Mouse (Mus musculus) hindbrain, embryonic 16.5 days (tissue): ENCODE results near the gene Wnt3. TPM values are rescaled to one million over a fixed set of nuclear protein-coding genes. Genes with fewer than 3 reads are reported as not detected.

ENCODE experiments used
- ATAC-seq: fragments of 200-750 bp; cut with Nextera tagmentation; 2 replicates; pipeline ENCODE4 v1.8.0; 2017; ENCODE audit warnings: moderate TSS enrichment, moderate library complexity
- H3K27ac ChIP-seq: fragments of 300-500 bp; sonication (generic); 2 replicates; pipeline ENCODE4 v1.5.1; 2014; ENCODE audit warnings: low read depth, mild to moderate bottlenecking, control low read depth, low read length, moderate library complexity
- H3K27me3 ChIP-seq: fragments of 300-500 bp; sonication (generic); replicated peaks from 2 replicates; pipeline ENCODE4 v1.6.1; 2014; ENCODE audit warnings: low read length; ENCODE audit not compliant: control insufficient read depth, insufficient read depth
- H3K36me3 ChIP-seq: fragments of 300-500 bp; sonication (generic); 2 replicates; pipeline ENCODE4 v1.6.1; 2014; ENCODE audit warnings: mild to moderate bottlenecking, low read length, moderate library complexity, mixed read lengths; ENCODE audit not compliant: control insufficient read depth, insufficient read depth
- H3K4me1 ChIP-seq: fragments of 300-500 bp; sonication (generic); 2 replicates; pipeline ENCODE4 v1.6.1; 2014; ENCODE audit warnings: low read depth, low read length; ENCODE audit not compliant: control insufficient read depth, insufficient read depth
- H3K4me2 ChIP-seq: fragments of 300-500 bp; sonication (generic); 2 replicates; pipeline ENCODE4 v1.6.1; 2014; ENCODE audit warnings: mild to moderate bottlenecking, low read length, control low read depth, moderate library complexity
- H3K4me3 ChIP-seq: fragments of 300-500 bp; sonication (generic); 2 replicates; pipeline ENCODE4 v1.5.1; 2014; ENCODE audit warnings: mild to moderate bottlenecking, low read length, control low read depth, moderate library complexity
- H3K9ac ChIP-seq: fragments of 300-500 bp; sonication (generic); 2 replicates; pipeline ENCODE4 v1.6.1; 2014; ENCODE audit warnings: low read depth, mild to moderate bottlenecking, control low read depth, low read length, moderate library complexity
- H3K9me3 ChIP-seq: fragments of 300-500 bp; sonication (generic); 2 replicates; pipeline ENCODE4 v1.6.1; 2014; ENCODE audit warnings: mild to moderate bottlenecking, low read length, moderate library complexity; ENCODE audit not compliant: control insufficient read depth
- WGBS: fragments of 180-500 bp; shearing (Covaris S2); extraction: QIAGEN DNeasy Blood & Tissue Kit; methylation state at CpG from one replicate; pipeline ENCODE4 v1.1.7; 2014; 5-methylcytosine and 5-hydroxymethylcytosine counted together
- polyA plus RNA-seq: library from polyadenylated mRNA; unstranded; fragments of >200 nt; fragmentation: Nextera tagmentation; extraction: Ambion mirVana; gene quantifications from 2 replicates; pipeline ENCODE4 v1.2.1, GENCODE M21; 2015

Gene Wnt3
- polyA plus RNA-seq, 1 experiment from 2014 or later, result 12.1 TPM

- 55% methylated on average over 16 of the region's 16 CpGs for WGBS
- Histone ChIP-seq H3K4me3 (no peak overlapping the region), H3K4me2 (no peak overlapping the region), H3K27ac (no peak overlapping the region), H3K9me3 (no peaks in the 10 kb centered on the region), H3K27me3 (no peaks in the 10 kb centered on the region), H3K4me1 (peaks cover 10% of the 10 kb centered on the region), H3K36me3 (peaks cover 8% of the 10 kb centered on the region), H3K9ac (no peak overlapping the region)
- no peak for ATAC-seq
Measured at GRCm38 (mm10) chr11:103852590-103853283, 78.8 kb downstream of the Wnt3 start.

- Histone ChIP-seq H3K9me3 (no peaks in the 10 kb centered on the region), H3K9ac (no peak overlapping the region), H3K27ac (peak overlapping the region; percentile 35), H3K36me3 (peaks cover 12% of the 10 kb centered on the region), H3K4me2 (no peak overlapping the region), H3K4me1 (peaks cover 10% of the 10 kb centered on the region), H3K4me3 (no peak overlapping the region), H3K27me3 (no peaks in the 10 kb centered on the region)
- ATAC-seq, result no peak; the same call in 1 of the 2 replicates
- 33% methylated on average over 10 of the region's 10 CpGs for WGBS
Measured at GRCm38 (mm10) chr11:103853284-103853920, 79.5 kb downstream of the Wnt3 start.

- H3K9ac ChIP-seq, result no peak overlapping the region
- no peak overlapping the region; the same call in 1 of the 2 replicates for H3K4me2 ChIP-seq
- peaks cover 15% of the 10 kb centered on the region for H3K36me3 ChIP-seq
- H3K4me1 ChIP-seq, result peaks cover 10% of the 10 kb centered on the region
- 31% methylated on average over 9 of the region's 9 CpGs for WGBS
- H3K27ac ChIP-seq, result no peak overlapping the region
- ATAC-seq, result peak; percentile 52
- no peaks in the 10 kb centered on the region for H3K9me3 ChIP-seq
- H3K27me3 ChIP-seq, result no peaks in the 10 kb centered on the region
- no peak overlapping the region for H3K4me3 ChIP-seq
Measured at GRCm38 (mm10) chr11:103854294-103854693, 80.3 kb downstream of the Wnt3 start.

GRCm38 (mm10) chr11:103856641-103857040, 82.7 kb downstream of the Wnt3 start:
- no peak overlapping the region for H3K27ac ChIP-seq
- peaks cover 10% of the 10 kb centered on the region for H3K4me1 ChIP-seq
- H3K9ac ChIP-seq, result no peak overlapping the region
- WGBS, result 89% methylated on average over 7 of the region's 7 CpGs
- H3K27me3 ChIP-seq, result no peaks in the 10 kb centered on the region
- no peaks in the 10 kb centered on the region for H3K9me3 ChIP-seq
- no peak overlapping the region for H3K4me2 ChIP-seq
- H3K4me3 ChIP-seq, result no peak overlapping the region
- peaks cover 15% of the 10 kb centered on the region; the same call in 1 of the 2 replicates for H3K36me3 ChIP-seq
- ATAC-seq, result no peak

- WGBS, result 72% methylated on average over 5 of the region's 5 CpGs
- no peaks in the 10 kb centered on the region for H3K27me3 ChIP-seq
- peaks cover 15% of the 10 kb centered on the region; the same call in 1 of the 2 replicates for H3K36me3 ChIP-seq
- no peak overlapping the region for H3K27ac ChIP-seq
- H3K4me2 ChIP-seq, result no peak overlapping the region
- no peaks in the 10 kb centered on the region for H3K9me3 ChIP-seq
- no peak overlapping the region for H3K4me3 ChIP-seq
- peaks cover under 1% of the 10 kb centered on the region; the same call in 1 of the 2 replicates for H3K4me1 ChIP-seq
- H3K9ac ChIP-seq, result no peak overlapping the region
- ATAC-seq, result no peak
Measured at GRCm38 (mm10) chr11:103858760-103859159, 84.8 kb downstream of the Wnt3 start.

GRCm38 (mm10) chr11:103859933-103860610, 86.1 kb downstream of the Wnt3 start:
- peaks cover 15% of the 10 kb centered on the region; the same call in 1 of the 2 replicates for H3K36me3 ChIP-seq
- H3K4me3 ChIP-seq, result no peak overlapping the region
- whole genome bisulfite sequencing, result 81% methylated on average over 4 of the region's 4 CpGs
- no peak overlapping the region for H3K9ac ChIP-seq
- no peak overlapping the region for H3K4me2 ChIP-seq
- ATAC-seq, result no peak
- no peak overlapping the region for H3K27ac ChIP-seq
- H3K4me1 ChIP-seq, result no peaks in the 10 kb centered on the region
- no peaks in the 10 kb centered on the region for H3K9me3 ChIP-seq
- H3K27me3 ChIP-seq, result no peaks in the 10 kb centered on the region

DNA sequence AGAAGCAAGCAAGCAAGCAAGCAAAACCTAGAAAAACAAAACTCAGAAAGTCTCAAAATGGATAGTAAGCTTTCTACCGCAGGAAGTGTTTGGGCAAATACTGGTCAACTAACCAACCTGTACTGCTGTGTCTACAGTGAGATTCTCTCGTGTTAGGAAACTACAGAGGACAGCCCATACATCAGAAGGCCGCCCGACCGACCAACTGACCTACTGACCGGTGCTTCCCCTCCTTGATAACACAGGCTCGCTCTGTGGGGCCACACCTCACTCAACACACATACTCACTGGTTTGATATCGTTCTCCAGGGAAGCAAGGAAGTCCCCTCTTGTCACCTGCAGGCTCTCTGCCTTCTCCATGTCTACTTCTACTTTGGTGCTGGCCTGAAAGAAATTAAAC, 89.0 kb downstream of the Wnt3 start:
- 92% methylated on average over 8 of the region's 8 CpGs for WGBS
- H3K27ac ChIP-seq, result no peak overlapping the region
- H3K4me3 ChIP-seq, result no peak overlapping the region
- H3K9me3 ChIP-seq, result no peaks in the 10 kb centered on the region
- H3K9ac ChIP-seq, result no peak overlapping the region
- no peaks in the 10 kb centered on the region for H3K4me1 ChIP-seq
- H3K4me2 ChIP-seq, result no peak overlapping the region
- no peaks in the 10 kb centered on the region for H3K27me3 ChIP-seq
- ATAC-seq, result no peak
- peaks cover 9% of the 10 kb centered on the region; the same call in 1 of the 2 replicates for H3K36me3 ChIP-seq

DNA sequence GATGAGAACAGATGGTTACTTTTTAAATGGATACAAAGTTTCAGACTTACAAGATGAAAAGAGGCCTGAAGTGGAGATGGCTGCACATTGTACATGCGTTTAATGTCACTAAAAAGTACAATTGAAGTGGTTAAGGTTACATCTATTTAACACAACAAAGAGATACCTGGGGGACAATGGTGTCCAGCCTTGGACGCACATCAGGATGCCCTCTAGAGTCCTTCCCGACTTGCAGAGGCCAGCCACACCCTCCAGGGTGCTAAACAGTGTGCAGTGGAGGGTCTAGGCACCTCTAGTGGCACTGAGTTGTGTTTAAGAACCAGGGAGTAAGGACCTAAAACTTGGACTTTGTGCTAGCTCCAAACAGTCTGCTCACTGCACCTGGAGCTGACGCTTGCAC, 90.5 kb downstream of the Wnt3 start:
- 91% methylated on average over 4 of the region's 4 CpGs for WGBS
- Histone ChIP-seq H3K27me3 (no peaks in the 10 kb centered on the region), H3K9ac (no peak overlapping the region), H3K9me3 (no peaks in the 10 kb centered on the region), H3K4me2 (no peak overlapping the region), H3K27ac (no peak overlapping the region), H3K4me3 (no peak overlapping the region), H3K4me1 (no peaks in the 10 kb centered on the region), H3K36me3 (peaks cover 4% of the 10 kb centered on the region; the same call in 1 of the 2 replicates)
- ATAC-seq, result no peak

- Histone ChIP-seq H3K9me3 (no peaks in the 10 kb centered on the region), H3K4me3 (no peak overlapping the region), H3K9ac (no peak overlapping the region), H3K4me2 (no peak overlapping the region), H3K4me1 (no peaks in the 10 kb centered on the region), H3K27me3 (no peaks in the 10 kb centered on the region), H3K36me3 (peaks cover 4% of the 10 kb centered on the region; the same call in 1 of the 2 replicates), H3K27ac (no peak overlapping the region)
- no peak for ATAC-seq
- 67% methylated on average over 7 of the region's 7 CpGs for WGBS
Measured at GRCm38 (mm10) chr11:103865346-103865745, 91.4 kb downstream of the Wnt3 start.
